ENCODE assay signal across 10 mouse cellular contexts in the genomic region with DNA sequence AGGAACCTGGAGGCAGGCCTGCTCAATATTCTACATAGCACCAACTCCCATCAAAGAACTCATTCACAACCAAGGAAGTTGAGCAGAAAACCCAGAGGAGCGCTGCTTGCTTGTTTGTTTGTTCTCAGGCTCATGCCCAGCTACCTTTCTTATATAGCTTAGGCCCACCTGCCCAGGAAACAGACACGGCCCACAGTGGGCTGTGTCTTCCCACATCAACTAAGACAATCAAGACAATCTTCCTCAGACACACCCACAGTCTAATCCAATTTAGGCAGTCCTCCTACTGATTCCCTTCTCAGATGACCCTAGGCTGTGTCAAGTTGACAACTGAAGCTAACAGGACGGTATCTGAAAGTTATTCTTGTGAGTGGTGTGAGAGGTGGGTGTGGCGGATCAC. TPM values are rescaled to one million over a fixed set of nuclear protein-coding genes. Genes with fewer than 3 reads are reported as not detected.
DNase-seq lines count a peak whose midpoint lies in the region; ATAC-seq lines count a peak whose summit lies in the region.
"Had no signal": no experiment of that assay in that cellular context is flagged by ENCODE, and none has a peak within 500 bp of the region (broad histone marks: within the 10 kb centered on the region; RNA-seq: fewer than 3 reads in every experiment).

A gene (plus strand): TSS at position 301 of the 400 bp plus-strand sequence.

- peak within 1 kb of the TSS; percentile 44 for H3K4me3 ChIP-seq in lung, embryonic 15.5 days
- H3K4me3 ChIP-seq in heart, embryonic 10.5 days = peak within 1 kb of the TSS; percentile 69
- H3K4me3 ChIP-seq in neural tube, embryonic 15.5 days (replicated peaks) = peak within 1 kb of the TSS; percentile 31
- H3K4me3 ChIP-seq: erythroblast, embryonic 14.5 days had no signal

- peaks cover 38% of the 10 kb centered on the region for H3K27me3 ChIP-seq in lung, embryonic 15.5 days
- H3K27me3 ChIP-seq in heart, embryonic 10.5 days (ENCODE audit: insufficient read depth, poor library complexity, severe bottlenecking) = peaks cover 75% of the 10 kb centered on the region
- peaks cover 67% of the 10 kb centered on the region for H3K27me3 ChIP-seq in neural tube, embryonic 15.5 days (replicated peaks)

- WGBS in lung, embryonic 15.5 days = 74% methylated on average over 4 of the region's 4 CpGs
- 71% methylated on average over 4 of the region's 4 CpGs for WGBS in heart, embryonic 10.5 days
- 33% methylated on average over 4 of the region's 4 CpGs for WGBS in large intestine, adult 2 months
- WGBS in neural tube, embryonic 15.5 days = 77% methylated on average over 4 of the region's 4 CpGs

- H3K27ac ChIP-seq in lung, embryonic 15.5 days = no peak within 1 kb of the TSS
- H3K27ac ChIP-seq in heart, embryonic 10.5 days = peak within 1 kb of the TSS; percentile 85
- H3K27ac ChIP-seq in neural tube, embryonic 15.5 days (replicated peaks) = no peak within 1 kb of the TSS

- DNase-seq in lung, postnatal 14 days = no peak
- no peak for DNase-seq in heart, embryonic 10.5 days (ENCODE audit: low spot score)
- no peak for DNase-seq in large intestine, adult 2 months (ENCODE audit: low read depth, low spot score)
- DNase-seq in adrenal gland, adult (ENCODE audit: inconsistent age in 2 of 2, low spot score in 1 of 2) = no peak
- no peak for DNase-seq in thymus, postnatal 36 days
- DNase-seq in urinary bladder, postnatal 36 days (ENCODE audit: low spot score in 2 of 2) = no peak

- H3K4me2 ChIP-seq in lung, embryonic 15.5 days = peak within 1 kb of the TSS; percentile 84
- peak within 1 kb of the TSS; percentile 56 for H3K4me2 ChIP-seq in neural tube, embryonic 15.5 days

- H3K9me3 ChIP-seq in lung, embryonic 15.5 days = no peaks in the 10 kb centered on the region
- H3K9me3 ChIP-seq in heart, embryonic 10.5 days = no peaks in the 10 kb centered on the region
- H3K9me3 ChIP-seq in neural tube, embryonic 15.5 days (replicated peaks) = no peaks in the 10 kb centered on the region

- H3K4me1 ChIP-seq in lung, embryonic 15.5 days = peaks cover 23% of the 10 kb centered on the region
- H3K4me1 ChIP-seq in heart, embryonic 10.5 days = peaks cover 48% of the 10 kb centered on the region
- peaks cover 10% of the 10 kb centered on the region for H3K4me1 ChIP-seq in neural tube, embryonic 15.5 days

- no peaks in the 10 kb centered on the region for H3K36me3 ChIP-seq in lung, embryonic 15.5 days
- no peaks in the 10 kb centered on the region for H3K36me3 ChIP-seq in heart, embryonic 10.5 days
- no peaks in the 10 kb centered on the region for H3K36me3 ChIP-seq in neural tube, embryonic 15.5 days

- no peak for ATAC-seq in lung, embryonic 15.5 days (ENCODE audit: borderline replicate concordance, extremely low read depth, low FRiP score, low TSS enrichment)
- no peak for ATAC-seq in neural tube, embryonic 15.5 days (ENCODE audit: low FRiP score)
- ATAC-seq: Patski had no signal

- H3K9ac ChIP-seq in lung, embryonic 15.5 days = peak within 1 kb of the TSS; percentile 35
- H3K9ac ChIP-seq in neural tube, embryonic 15.5 days (replicated peaks) = no peak within 1 kb of the TSS

RNA-seq across cellular contexts. Expression of the gene that starts here (rescaled TPM):
- polyA plus RNA-seq in lung, embryonic 15.5 days (2015; fragmentation: Nextera tagmentation; extraction: Ambion mirVana) = 5.5 and 6.0 TPM in 2 replicates
- 5.4 and 10.5 TPM in 2 replicates for polyA plus RNA-seq in heart, embryonic 10.5 days (2016; fragmentation: Nextera tagmentation; extraction: Ambion mirVana)
- polyA plus RNA-seq in large intestine, adult 2 months (2012; rRNA removed) = 52.6 and 54.8 TPM in 2 replicates
- polyA plus RNA-seq in neural tube, embryonic 15.5 days (2015; fragmentation: Nextera tagmentation; extraction: Ambion mirVana) = 0.88 and 1.9 TPM in 2 replicates
